ENCODE assay signal across 20 mouse cellular contexts in genomic region chr11:121407366-121408155, GRCm38 (mm10). TPM values are rescaled to one million over a fixed set of nuclear protein-coding genes. Genes with fewer than 3 reads are reported as not detected.
DNase-seq lines count a peak whose midpoint lies in the region; TF ChIP-seq lines count a peak whose summit lies in the region.
"Had no signal": no experiment of that assay in that cellular context is flagged by ENCODE, and none has a peak within 500 bp of the region (broad histone marks: within the 10 kb centered on the region; RNA-seq: fewer than 3 reads in every experiment).

No protein-coding gene starts in this region.

- no peak overlapping the region for H3K9ac ChIP-seq in heart, adult 2 months (ENCODE audit: low read depth, low read length)
- H3K9ac ChIP-seq: embryonic facial prominence, embryonic 13.5 days; forebrain, postnatal 0 days; neural tube, embryonic 13.5 days had no signal

- no peak overlapping the region for H3K4me3 ChIP-seq in heart, adult 2 months
- H3K4me3 ChIP-seq: embryonic facial prominence, embryonic 13.5 days; midbrain, embryonic 10.5 days; neural tube, embryonic 13.5 days had no signal

- no peaks in the 10 kb centered on the region for H3K4me1 ChIP-seq in heart, adult 2 months (ENCODE audit: control insufficient read depth, insufficient read depth, low read length)
- H3K4me1 ChIP-seq: embryonic facial prominence, embryonic 13.5 days; midbrain, embryonic 10.5 days; neural tube, embryonic 13.5 days had no signal

- H3K27me3 ChIP-seq in heart, adult 2 months (ENCODE audit: control insufficient read depth, insufficient read depth, low read length), result no peaks in the 10 kb centered on the region
- H3K27me3 ChIP-seq: embryonic facial prominence, embryonic 13.5 days; neural tube, embryonic 13.5 days had no signal

- WGBS in heart, adult 2 months, result 59% methylated on average over 3 of the region's 3 CpGs

- TF ChIP-seq POLR2A in heart, adult 2 months (IDR thresholded peaks at IDR 0.05; ENCODE audit: insufficient read depth, low read depth, low read length), result no peak

- TF ChIP-seq EP300 in heart, adult 2 months (IDR thresholded peaks at IDR 0.05; ENCODE audit: insufficient read depth, low read depth, low read length), result no peak

- intact Hi-C loops in heart, adult 2 months (cut with DNase I), result no loop called here

- DNase-seq in layer of hippocampus, adult 9-10 months (ENCODE audit: low spot score), result peak; percentile 42
- no peak for DNase-seq in layer of hippocampus, adult 8-10 months (ENCODE audit: low spot score in 2 of 2)
- peak; percentile 66 for DNase-seq in NIH3T3 (ENCODE audit: low read depth)
- DNase-seq in left cerebral cortex, adult 9 months (ENCODE audit: low spot score in 2 of 2), result peak; percentile 64 to 81
- peak; percentile 33 to 68 for DNase-seq in right cerebral cortex, postnatal 36 days (ENCODE audit: low spot score in 2 of 2)
- DNase-seq in adrenal gland, postnatal 14 days, result no peak
- no peak for DNase-seq in heart, adult 2 months
- DNase-seq: adrenal gland, postnatal 10 days; cerebellum, adult 18-20 months; forebrain, postnatal 0 days; heart, postnatal 4 days; kidney, adult 11 months; lung, adult 2 months; lung, postnatal 36 days had no signal

- H3K79me2 ChIP-seq in heart, adult 2 months (replicated peaks; ENCODE audit: control insufficient read depth, insufficient read depth, low read length), result no peaks in the 10 kb centered on the region

- TF ChIP-seq CTCF in heart, adult 2 months (IDR thresholded peaks at IDR 0.05), result no peak

- no peak overlapping the region for H3K27ac ChIP-seq in heart, adult 2 months
- H3K27ac ChIP-seq: embryonic facial prominence, embryonic 13.5 days; kidney, postnatal 0 days; midbrain, embryonic 10.5 days; neural tube, embryonic 13.5 days had no signal

- no peaks in the 10 kb centered on the region for H3K36me3 ChIP-seq in heart, adult 2 months (ENCODE audit: control insufficient read depth, insufficient read depth, low read length)
- H3K36me3 ChIP-seq: embryonic facial prominence, embryonic 13.5 days; midbrain, embryonic 10.5 days; neural tube, embryonic 13.5 days had no signal

RNA-seq across cellular contexts. Expression of gene Fn3krp, which starts 13.6 kb away (rescaled TPM):
- total RNA-seq in layer of hippocampus, adult 8-10 months (2022), result 10 to 100 TPM; 48.4 to 51.6 (median 51.1) TPM
- 16.7 and 17.7 TPM in 2 replicates for total RNA-seq in adrenal gland, postnatal 14 days (2021)
- 1 to 10 TPM; 6.2 to 6.9 TPM for total RNA-seq in heart, adult 2 months (2021)
- polyA plus RNA-seq in heart, adult 2 months (2012; rRNA removed), result 7.1 and 9.1 TPM in 2 replicates

RNA-seq across cellular contexts. Expression of gene Rab40b, which starts 19.5 kb away (rescaled TPM):
- total RNA-seq in layer of hippocampus, adult 8-10 months (2022), result 10 to 100 TPM; 49.0 to 57.9 (median 53.8) TPM
- total RNA-seq in adrenal gland, postnatal 14 days (2021), result 3.9 and 4.9 TPM in 2 replicates
- total RNA-seq in heart, adult 2 months (2021), result 1 to 10 TPM in 1 of 2 experiments, under 1 TPM in 1; 0.91 to 1.5 TPM
- 2.0 and 2.8 TPM in 2 replicates for polyA plus RNA-seq in heart, adult 2 months (2012; rRNA removed)
- total RNA-seq: CH12.LX; monocyte, adult 5-6 weeks had no signal

RNA-seq across cellular contexts. Expression of gene Fn3k, which starts 27.2 kb away (rescaled TPM):
- 10 to 100 TPM; 40.7 to 57.9 (median 49.9) TPM for total RNA-seq in layer of hippocampus, adult 8-10 months (2022)
- 7.6 and 13.7 TPM in 2 replicates for total RNA-seq in adrenal gland, postnatal 14 days (2021)
- total RNA-seq in heart, adult 2 months (2021), result 10 to 100 TPM; 23.6 to 26.3 TPM
- 20.4 and 23.7 TPM in 2 replicates for polyA plus RNA-seq in heart, adult 2 months (2012; rRNA removed)
- total RNA-seq: monocyte, adult 5-6 weeks had no signal

RNA-seq across cellular contexts. Expression of gene Tbcd, which starts 44.2 kb away (rescaled TPM):
- total RNA-seq in layer of hippocampus, adult 8-10 months (2022), result 10 to 100 TPM; 40.3 to 43.8 (median 42.4) TPM
- 31.6 and 37.9 TPM in 2 replicates for total RNA-seq in adrenal gland, postnatal 14 days (2021)
- total RNA-seq in heart, adult 2 months (2021), result 10 to 100 TPM; 10.6 to 11.4 TPM
- 17.4 and 20.3 TPM in 2 replicates for polyA plus RNA-seq in heart, adult 2 months (2012; rRNA removed)

RNA-seq across cellular contexts. Expression of gene Wdr45b, which starts 53.3 kb away (rescaled TPM):
- total RNA-seq in layer of hippocampus, adult 8-10 months (2022), result 10 to 100 TPM; 54.5 to 70.7 (median 61.0) TPM
- 53.3 and 54.3 TPM in 2 replicates for total RNA-seq in adrenal gland, postnatal 14 days (2021)
- 10 to 100 TPM; 34.4 to 36.8 TPM for total RNA-seq in heart, adult 2 months (2021)
- 36.9 and 57.6 TPM in 2 replicates for polyA plus RNA-seq in heart, adult 2 months (2012; rRNA removed)

Comparison
In these comparisons a context has a peak if more than half of its experiments do, and no peak if none do; other contexts are left out.
1. DNase-seq: peak in layer of hippocampus, adult 9-10 months (single experiment), NIH3T3 (single experiment), left cerebral cortex, adult 9 months (2 of 2) and right cerebral cortex, postnatal 36 days (2 of 2); none in layer of hippocampus, adult 8-10 months (0 of 2), adrenal gland, postnatal 14 days (single experiment) and heart, adult 2 months (0 of 2).